Mouse (Mus musculus): ENCODE results near the gene Nrap.
A peak's percentile ranks its signal among the peaks of the same experiment; 100 is the strongest.
"Not testable (repeated sequence)": the region's sequence is repeated elsewhere in the genome, so short reads cannot be mapped to it uniquely, and the experiment has no call there.

The Nrap gene

DNA sequence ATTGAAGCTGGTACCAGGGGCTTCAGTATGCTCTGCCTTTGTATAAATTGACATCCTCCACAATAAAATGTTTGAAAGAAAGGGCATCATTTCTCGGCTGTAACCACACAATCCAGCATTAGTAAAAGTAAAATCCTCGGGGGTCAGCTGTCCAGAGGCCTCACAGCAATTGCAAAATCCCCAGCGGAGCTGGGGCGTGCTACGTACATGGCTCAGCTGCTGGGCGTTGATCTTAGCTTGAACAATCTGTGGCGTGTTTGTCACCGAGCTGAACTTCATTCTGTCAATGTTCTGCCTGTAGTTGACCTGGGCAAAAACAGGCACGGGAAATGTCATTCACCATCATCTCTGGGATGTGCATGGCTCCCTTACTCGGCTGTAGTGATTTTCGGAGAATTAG lies 23.7 kb downstream of the Nrap start:
- no peak for DNase-seq (ENCODE audit: low read depth, low spot score)

DNA sequence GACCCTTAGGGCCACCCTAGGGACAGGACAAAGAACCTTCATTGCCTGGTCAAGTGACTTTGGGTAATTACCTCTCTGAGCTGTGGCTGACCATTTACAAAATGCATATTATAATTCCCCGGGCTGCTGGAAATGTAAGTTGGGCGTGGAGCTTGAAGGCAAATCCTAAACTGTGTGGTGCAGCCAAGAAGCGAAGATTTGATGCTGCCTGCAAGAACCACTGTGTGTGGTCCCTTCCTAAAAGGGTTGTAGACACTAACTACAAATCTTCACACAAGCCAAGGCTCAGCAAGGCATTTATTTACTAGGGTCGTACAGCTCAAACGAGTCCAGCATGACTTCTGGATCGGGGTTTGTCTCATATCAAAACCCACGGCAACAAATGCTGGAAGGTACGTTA lies 25.3 kb downstream of the Nrap start:
- no peak for DNase-seq (ENCODE audit: low read depth, low spot score)

DNA sequence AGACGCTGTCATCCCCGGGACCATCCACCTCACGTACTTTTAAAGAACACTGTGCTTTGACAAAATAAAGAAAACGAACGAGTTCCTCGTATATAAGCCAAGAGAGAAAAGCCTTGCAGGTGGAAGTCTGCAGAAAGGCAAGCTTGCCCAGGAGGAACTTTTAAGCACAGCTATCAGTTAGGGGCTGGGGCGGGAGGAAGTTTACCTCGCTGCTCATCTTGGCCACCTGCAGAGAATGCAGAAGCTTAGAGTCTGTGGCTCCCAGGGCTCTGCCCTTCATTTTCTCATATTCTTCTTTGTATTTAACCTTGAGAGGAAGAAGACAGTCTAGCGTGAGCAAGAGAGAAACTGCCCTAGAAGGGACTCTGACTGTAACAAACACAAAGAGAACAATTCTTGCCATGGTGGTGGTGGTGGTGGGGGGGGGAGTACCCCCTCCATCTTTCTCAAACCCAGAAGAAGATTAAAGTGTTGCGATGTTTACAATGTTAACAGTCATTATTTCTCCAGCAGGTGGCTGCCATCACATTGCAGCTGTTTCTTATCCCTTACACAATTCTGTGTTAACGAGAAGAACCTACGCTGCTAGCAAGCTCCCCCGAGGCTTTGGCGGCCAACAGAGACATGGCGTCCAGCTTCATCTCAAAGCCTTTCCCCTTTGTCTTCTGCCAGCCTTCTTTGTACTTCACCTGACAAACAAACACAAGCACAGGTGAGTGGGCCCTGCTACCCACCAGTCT lies 25.9 kb downstream of the Nrap start:
- no peak for DNase-seq (ENCODE audit: low read depth, low spot score)

DNA sequence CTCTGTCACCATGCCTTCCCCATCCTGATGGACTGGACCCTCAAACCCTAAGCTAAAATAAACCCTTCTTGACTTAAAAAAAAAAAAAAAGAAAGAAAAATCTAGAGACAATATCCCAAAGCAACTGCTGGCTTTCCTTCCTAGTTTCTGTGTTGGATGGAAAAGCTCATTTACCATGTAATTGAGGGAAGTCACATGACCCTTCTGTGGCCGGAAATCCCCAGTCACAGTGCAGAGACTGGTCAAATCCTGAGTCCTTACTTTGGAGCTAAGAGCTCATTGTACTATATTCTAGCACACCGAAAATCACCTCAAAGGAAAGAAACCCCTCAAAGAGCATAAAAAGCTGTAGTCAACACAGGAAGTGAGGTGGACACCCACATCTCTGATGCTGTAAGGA lies 30.9 kb downstream of the Nrap start:
- DNase-seq (ENCODE audit: low read depth, low spot score): no peak

DNA sequence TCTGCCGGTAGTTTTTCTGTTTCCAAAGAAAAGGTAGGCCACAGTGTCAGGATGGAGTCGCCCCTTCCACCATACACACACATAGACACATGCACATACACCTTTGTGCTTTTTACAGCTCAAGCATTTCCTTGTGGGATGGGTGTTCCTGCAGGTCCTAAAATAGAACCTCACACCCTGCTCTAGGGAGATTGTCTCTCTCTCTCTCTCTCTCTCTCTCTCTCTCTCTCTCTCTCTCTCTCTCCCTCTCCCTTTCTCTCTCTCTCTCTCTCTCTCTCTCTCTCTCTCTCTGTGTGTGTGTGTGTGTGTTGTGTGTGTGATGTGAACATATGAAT lies 32.5 kb downstream of the Nrap start:
- not testable (repeated sequence) for DNase-seq (ENCODE audit: low read depth, low spot score)

DNA sequence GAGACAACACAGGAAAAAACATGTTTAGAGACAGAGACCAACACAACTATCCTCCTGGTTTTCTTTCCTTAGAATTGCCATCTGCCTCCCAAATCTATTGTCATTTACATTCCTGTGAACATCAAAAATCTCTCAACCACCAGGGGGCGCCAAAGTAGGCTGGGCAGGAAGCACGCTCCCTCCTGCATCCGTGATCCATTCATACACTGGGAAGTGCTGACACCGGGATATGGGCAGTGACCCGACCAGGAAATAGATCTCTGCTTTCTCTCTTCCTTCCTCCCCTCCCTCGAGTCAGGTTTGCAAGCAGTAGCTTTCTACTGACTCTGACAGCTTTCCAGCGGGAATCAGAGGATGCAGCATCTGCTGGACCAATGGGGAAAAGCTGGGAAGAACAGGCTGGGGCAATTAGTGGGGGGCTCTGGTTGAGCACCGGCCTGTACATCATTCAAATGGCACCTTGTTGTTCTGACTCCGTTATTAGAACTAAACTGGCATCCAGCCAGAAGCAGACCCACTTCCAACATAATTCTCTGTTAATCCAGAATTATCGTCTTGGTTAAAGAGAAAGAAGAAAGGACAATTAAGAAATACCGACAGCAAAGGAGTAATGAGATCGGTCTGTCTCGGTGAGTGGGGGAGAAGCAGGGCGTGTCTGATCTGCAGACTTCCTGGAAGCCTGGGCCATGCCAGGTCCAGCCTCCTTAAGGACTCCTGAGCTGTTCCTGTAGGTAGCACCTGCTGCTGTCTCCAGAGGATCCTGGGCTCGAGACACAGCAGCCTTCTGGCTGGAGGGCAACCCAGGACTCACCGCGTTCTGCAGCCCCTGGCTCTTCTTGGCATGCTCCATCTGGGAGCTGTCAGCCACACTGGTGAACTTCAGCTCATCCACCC lies 33.1 kb downstream of the Nrap start:
- peak; percentile 54 for DNase-seq (ENCODE audit: low read depth, low spot score)

DNA sequence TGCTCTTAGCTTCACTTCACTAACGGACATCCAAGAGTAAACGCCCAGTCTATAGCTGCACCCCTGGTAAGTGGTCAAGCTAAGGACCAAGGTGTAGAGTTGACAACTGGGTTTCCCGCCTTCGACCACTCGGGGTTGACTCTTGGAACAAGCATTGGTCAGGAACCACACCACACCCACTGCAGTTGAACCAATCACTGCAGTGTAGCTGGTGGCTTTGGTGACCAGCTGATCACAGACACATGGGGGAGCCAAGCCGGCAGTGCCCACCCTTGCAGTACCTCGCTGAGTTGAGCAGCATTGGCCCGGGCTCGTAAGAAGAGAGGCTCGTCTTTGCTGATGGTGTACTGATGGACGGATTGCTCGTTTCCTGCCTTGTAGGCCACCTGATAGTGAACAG lies 34.6 kb downstream of the Nrap start:
- DNase-seq (ENCODE audit: low read depth, low spot score): no peak

DNA sequence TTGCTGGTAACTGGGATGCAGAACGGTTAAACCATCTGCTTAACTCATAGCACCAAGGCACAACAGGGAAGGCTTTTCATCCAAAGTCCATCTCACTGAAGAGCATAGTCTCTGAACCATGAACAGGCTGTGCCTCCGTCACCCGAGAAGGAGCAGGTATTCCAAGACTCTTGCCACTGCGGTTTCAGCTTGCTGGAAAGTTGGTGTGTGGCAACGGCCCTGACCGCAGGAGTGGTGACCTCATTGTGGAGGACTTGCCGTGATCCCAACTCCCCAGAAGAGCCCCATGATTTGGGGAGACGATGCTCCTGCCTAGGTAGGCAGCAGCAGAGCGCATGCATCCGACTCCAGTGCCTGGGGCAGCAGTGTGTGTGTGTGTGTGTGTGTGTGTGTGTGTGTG lies 36.1 kb downstream of the Nrap start:
- DNase-seq (ENCODE audit: low read depth, low spot score): no peak

DNA sequence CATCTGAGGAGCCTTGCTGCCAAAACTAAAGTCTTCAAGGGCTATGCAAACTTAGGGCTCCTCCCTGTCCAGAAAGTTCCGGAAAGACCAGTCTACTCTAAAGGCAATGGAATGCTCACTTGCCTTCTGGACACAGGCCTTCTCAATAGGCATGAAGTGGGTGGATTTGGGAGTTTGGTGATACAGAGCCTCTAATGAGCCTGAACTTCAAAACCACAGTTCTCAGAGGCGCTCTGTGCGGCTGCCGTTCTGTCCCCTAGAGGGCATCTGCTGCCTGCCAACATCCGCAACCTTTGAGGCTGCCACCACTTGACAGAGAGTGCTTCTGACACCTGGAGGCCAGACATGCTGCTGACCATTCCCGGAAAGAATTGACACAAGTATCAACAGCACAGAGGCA lies 40.5 kb downstream of the Nrap start:
- DNase-seq (ENCODE audit: low read depth, low spot score): no peak

DNA sequence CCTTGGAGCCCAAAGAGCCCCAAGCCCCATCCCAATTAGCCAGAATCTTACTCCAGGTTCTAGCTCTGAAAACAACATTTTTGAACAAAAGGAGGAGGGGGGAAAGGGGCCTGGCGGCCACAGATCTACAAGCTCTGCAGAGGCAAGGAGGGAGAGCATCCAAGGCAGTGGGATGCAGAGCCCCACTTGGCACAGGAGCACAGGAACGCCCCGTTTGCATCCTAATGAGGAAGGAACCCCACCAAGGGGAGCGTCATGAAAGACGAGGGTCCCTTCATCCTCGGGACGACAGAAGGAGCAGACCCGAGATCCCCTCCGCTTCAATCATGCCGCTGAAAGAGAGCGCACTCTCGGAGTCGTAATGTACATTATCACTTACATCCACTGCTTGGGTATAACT lies 43.1 kb downstream of the Nrap start:
- DNase-seq (ENCODE audit: low read depth, low spot score): no peak

DNA sequence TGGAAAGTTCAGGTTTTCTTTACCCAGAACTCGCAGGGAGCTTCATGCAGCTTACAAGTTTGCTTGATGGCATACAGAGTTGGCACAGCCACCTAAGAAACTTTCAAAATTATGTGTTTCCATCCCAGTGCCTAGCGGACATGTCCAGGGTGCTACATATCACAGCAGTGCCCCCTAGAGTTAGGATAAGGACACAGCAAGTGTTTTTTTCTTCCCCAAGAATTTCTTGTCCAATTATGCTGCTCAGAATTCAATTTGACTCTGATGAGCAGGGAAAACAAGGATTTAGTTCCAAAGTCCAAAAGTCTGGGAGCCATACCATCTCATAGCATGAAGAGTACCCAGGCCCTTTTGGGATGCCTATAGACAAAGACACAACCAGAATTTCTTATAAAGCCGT lies 43.8 kb downstream of the Nrap start:
- DNase-seq (ENCODE audit: low read depth, low spot score): no peak

DNA sequence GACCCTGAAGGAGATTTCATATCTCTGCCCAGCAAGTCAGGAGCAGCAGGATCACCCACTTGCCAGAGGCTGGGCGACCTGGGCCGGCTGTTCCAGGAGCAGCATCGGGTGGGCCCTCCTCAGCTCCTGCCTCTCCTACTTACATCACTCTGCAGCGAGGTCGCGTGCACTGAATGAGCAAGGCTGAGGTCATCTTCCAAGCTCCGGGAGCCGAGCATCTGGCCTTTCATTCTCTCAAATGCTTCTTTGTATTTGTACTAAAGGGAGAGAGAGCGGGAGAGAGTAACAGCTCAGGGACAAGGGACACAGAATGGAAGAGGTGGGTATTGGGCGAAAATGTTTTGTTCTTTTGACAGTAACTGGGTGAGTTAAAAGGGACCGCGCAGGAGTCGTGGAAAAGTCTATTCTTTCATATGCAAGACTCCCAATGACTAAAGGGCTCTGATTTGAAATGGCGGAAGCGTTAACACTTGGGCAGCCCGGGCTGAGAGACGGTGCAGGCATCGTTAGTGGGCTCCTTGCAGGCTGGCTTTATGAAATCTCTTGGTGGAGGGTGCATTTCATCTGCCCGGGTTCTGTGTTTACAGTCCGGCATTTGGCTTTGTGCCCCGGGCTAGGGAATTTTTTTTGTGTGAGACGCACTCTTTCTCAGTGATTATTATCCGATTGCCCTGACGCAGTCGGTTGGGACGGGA lies 45.8 kb downstream of the Nrap start:
- no peak for DNase-seq (ENCODE audit: low read depth, low spot score)

DNA sequence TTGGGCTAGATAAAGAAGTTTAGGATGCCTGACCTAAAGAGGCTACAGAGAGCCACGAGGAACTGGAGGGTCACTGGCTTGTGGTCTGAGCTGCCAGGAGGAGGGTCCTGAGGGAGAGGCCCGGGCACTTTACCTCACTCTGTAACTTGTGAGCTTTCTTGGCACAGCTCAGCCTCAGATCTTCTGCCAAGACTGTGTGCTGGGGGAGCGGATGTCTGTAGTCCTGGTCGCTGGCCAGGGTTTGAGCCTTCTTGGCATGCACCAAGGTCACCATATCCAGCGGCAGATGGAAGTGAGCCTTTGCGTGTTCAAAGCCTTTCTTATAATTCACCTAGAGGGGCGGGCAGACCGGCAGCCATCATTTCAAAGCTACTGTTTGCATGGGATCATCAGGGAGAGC lies 47.8 kb downstream of the Nrap start:
- peak; percentile 91 for DNase-seq (ENCODE audit: low read depth, low spot score)

DNA sequence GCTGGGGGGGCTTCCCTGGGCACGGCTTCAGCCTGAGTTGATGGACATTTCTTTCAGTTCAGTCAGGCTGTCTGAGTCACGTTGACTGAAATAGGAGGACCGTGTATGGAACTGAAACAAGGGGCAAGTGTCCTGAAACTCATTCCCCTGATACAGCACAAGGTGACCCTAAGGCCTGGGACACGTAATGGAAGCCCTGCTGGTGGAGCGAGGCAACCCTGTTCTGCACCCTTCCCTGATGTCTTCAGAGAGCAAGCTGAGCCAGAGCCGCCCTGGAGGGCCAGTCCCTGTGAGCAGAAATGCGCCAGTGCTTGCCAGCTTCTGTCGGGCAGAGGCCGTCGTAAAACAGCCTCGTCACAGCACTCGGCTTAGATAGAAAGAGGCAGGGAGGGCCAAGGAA lies 53.0 kb downstream of the Nrap start:
- no peak for DNase-seq (ENCODE audit: low read depth, low spot score)

DNA sequence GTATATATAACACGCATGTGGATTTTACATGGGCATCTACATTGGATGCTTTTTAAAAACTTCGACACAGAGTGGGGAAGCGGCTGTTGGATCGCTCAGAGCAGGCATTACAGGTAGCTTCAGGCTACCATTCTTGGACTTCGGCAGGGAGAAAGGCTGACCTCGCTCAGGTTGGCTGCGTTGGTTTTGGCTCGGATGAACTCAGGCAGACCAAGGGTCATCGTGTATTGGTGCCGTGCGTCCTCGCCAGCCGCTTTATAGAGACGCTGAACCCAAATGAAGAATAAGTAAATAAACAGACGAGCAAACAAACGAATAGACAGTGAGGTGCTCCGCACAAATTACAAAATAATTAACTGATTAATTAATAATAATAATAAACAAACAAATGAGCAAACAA lies 53.5 kb downstream of the Nrap start:
- no peak for DNase-seq (ENCODE audit: low read depth, low spot score)

DNA sequence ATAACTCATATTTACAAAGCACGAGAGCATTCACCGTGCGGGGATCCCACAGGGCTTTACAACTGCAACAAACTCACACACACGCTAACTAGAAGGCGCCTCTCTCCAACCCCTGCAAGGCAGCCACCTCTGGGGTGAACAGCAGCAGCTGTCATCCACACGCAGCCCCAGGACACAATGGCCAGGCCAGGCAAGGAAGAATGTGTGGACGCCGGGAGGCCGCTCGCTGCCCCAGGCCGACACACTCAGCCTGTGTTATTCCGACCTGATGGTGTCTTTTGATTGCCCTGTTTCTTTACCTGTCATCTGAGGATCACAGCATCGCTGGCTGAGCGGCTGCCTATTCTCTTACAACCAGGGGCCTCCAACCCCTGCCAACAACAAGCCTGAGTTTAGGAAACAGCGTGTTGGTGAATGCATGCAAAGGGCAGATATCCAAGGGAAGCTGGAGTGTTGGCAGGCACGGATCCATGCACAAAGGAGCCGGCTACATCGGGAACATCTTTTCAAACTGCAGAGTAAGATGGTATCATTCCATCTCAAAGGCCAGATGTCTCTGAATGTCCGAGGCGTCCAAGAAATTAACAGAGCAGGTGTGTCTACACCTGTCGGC lies 63.5 kb downstream of the Nrap start:
- no peak for DNase-seq (ENCODE audit: low read depth, low spot score)

DNA sequence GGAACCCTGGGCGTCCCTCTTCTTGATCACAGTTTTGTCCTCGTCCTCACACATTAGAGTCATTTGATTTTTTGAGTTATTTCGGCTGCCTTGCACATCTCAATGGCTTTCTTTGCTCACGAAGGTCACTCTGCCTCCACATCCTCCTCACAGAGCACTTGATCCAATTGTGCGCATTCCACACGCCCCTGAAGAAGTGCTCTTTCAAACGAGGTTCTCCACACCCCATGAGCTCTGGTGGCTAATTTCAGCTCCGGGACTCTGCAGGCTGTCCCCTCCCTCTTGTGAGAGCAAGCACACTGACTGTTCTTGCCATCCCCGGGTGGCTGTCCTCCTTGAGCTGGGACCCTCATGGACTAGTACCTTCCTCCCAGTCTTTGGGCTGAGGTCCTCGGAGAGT lies 64.2 kb downstream of the Nrap start:
- no peak for DNase-seq (ENCODE audit: low read depth, low spot score)

DNA sequence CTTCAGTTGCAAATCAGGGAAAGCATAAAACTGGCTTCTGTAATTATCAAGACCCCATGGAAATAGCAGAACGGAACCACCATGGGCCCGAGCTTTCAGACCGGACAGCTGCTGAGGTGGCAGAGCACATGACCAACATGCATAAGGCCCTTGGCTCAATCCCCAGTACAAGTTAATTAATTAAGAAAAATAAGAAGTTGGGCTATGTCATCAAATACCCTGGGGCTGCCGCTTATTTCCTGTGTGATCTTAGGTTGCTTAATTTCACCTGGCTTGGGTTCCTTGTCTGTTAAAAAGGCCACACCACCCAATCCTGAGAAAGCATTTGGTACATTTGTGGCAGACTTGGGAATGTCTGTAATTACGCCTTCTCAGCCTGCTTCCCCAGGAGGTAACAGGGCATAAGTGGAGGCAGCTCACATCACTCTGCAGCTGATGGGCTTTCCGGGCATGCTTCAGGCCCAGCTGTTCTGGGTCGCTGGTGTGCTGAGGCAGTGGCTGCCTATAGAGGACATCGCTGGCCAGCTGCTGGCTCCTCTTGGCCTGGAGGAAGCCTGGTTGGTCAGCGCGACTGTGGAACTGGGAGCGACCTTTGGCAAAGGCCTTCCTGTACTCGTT lies 68.4 kb downstream of the Nrap start:
- DNase-seq (ENCODE audit: low read depth, low spot score): no peak

DNA sequence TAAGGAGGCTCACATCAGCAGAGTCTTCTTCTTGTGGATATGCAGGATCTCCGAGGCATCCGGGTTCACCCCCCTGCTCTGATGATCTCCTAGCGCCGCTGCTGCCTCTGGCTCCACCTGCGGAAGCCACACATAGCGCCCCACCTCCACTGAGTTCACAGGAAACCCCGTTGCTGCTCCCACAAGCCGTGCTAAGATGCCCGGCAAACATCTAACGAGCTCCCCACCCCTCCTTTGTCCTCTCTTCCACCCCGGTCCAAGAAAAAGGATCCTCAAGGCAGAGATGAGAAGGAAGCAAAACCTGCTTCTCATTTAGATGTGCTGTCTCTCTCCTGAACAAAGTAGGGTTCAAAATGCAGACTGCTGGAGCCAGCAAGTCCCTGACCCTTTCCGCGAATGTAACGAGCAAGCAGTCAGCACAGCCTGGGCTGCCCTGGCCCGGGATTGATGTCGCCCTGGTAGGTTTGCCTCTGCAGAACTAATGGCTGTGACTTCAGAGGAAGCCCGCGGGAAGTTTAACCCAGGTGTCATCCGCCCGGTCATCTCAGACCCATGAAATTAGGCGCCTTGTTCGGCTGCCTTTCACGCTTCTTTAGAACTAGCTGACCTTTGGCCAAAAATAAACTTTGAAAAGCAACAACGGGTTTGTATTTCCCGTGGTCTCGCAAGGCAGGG lies 69.5 kb downstream of the Nrap start:
- no peak for DNase-seq (ENCODE audit: low read depth, low spot score)

DNA sequence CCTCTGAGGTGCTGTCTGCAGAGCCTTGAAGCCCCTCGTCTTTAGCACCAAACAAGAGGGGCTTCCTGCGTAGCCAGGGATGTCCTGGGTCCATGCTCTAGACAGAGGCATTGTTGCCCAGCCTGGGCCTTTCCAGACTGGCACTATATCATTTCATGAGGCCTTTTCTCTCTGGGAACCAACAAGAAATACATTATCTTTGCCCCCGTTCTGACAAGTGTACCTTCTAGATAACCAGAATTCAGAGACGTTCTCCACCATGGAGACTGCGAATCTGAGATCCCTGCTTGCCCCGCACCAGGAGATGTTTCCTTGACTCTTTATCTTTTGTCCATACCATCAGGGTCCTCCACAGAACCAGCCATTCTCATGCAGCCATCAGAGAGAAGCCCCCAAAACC lies 70.2 kb downstream of the Nrap start:
- no peak for DNase-seq (ENCODE audit: low read depth, low spot score)

DNA sequence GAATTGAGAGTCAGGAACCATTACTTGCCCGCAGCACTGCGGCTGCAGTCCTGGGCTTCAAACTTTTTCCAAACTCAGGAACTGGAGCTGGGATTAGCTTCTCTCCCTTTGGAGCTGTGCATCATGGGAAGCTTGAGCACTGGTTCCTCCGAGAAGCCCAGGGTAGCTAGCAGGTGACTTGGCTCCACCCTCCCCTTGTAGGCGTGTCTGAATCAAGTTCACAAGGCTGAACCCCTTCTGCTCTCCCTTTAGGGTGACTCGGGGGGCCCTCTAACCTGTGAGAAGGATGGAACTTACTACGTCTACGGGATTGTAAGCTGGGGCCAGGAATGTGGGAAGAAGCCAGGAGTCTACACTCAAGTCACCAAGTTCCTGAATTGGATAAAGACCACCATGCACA lies 70.6 kb downstream of the Nrap start:
- DNase-seq (ENCODE audit: low read depth, low spot score): no peak

Measured in skeletal muscle tissue, adult 2 months (tissue).